Mouse (Mus musculus) stomach, postnatal 0 days (tissue): ENCODE results near the gene Specc1.

Experiments
- CTCF ChIP-seq: IDR thresholded peaks from 2 replicates; pipeline ENCODE4 v1.5.1; 2016; ENCODE audit warnings: antibody characterized with exemption, low read depth, mild to moderate bottlenecking, moderate library complexity
- EP300 ChIP-seq: optimal IDR thresholded peaks from 2 replicates; pipeline ENCODE3; 2016; ENCODE audit warnings: antibody characterized with exemption

- TF ChIP-seq CTCF = no peak
- TF ChIP-seq EP300 = no peak
These were observed 130.5 kb downstream of the Specc1 start for GRCm38 (mm10) chr11:62087051-62087450.
